Mouse (Mus musculus) kidney, embryonic 14.5 days (tissue): ENCODE results near the gene Cib3. TPM values are rescaled to one million over a fixed set of nuclear protein-coding genes. Genes with fewer than 3 reads are reported as not detected.

Source experiments
- ATAC-seq: fragments of 200-750 bp; cut with Nextera tagmentation; 2 replicates; pipeline ENCODE4 v1.8.0; 2017; ENCODE audit warnings: moderate number of reproducible peaks, mild to moderate bottlenecking, moderate TSS enrichment, moderate library complexity; ENCODE audit not compliant: low FRiP score, low TSS enrichment
- H3K27ac ChIP-seq: fragments of 300-500 bp; sonication (generic); 2 replicates; pipeline ENCODE4 v1.5.1; 2014; ENCODE audit warnings: low read depth, mild to moderate bottlenecking, low read length, moderate library complexity, mixed read lengths
- H3K27me3 ChIP-seq: fragments of 300-500 bp; sonication (generic); 2 replicates; pipeline ENCODE4 v1.6.1; 2014; ENCODE audit warnings: mild to moderate bottlenecking, low read length; ENCODE audit not compliant: control insufficient read depth, insufficient read depth
- H3K36me3 ChIP-seq: fragments of 300-500 bp; sonication (generic); 2 replicates; pipeline ENCODE4 v1.6.1; 2014; ENCODE audit warnings: low read length, mixed read lengths; ENCODE audit not compliant: control insufficient read depth, insufficient read depth
- H3K4me1 ChIP-seq: fragments of 300-500 bp; sonication (generic); 2 replicates; pipeline ENCODE4 v1.6.1; 2014; ENCODE audit warnings: low read length, mixed read lengths; ENCODE audit not compliant: control insufficient read depth, insufficient read depth
- H3K4me2 ChIP-seq: fragments of 300-500 bp; sonication (generic); replicated peaks from 2 replicates; pipeline ENCODE4 v1.6.1; 2014; ENCODE audit warnings: low read depth, mild to moderate bottlenecking, low read length
- H3K4me3 ChIP-seq: fragments of 300-500 bp; sonication (generic); 2 replicates; pipeline ENCODE4 v1.5.1; 2014; ENCODE audit warnings: mild to moderate bottlenecking, low read length
- H3K9ac ChIP-seq: fragments of 300-500 bp; sonication (generic); 2 replicates; pipeline ENCODE4 v1.6.1; 2014; ENCODE audit warnings: low read depth, mild to moderate bottlenecking, low read length, moderate library complexity
- H3K9me3 ChIP-seq: fragments of 300-500 bp; sonication (generic); 2 replicates; pipeline ENCODE4 v1.6.1; 2016; ENCODE audit warnings: low read length; ENCODE audit not compliant: control insufficient read depth
- WGBS: fragments of 180-500 bp; shearing (Covaris S2); extraction: QIAGEN DNeasy Blood & Tissue Kit; methylation state at CpG from one replicate; pipeline ENCODE4 v1.1.7; 2014; 5-methylcytosine and 5-hydroxymethylcytosine counted together
- polyA plus RNA-seq: library from polyadenylated mRNA; unstranded; fragments of >200 nt; fragmentation: Nextera tagmentation; extraction: Ambion mirVana; gene quantifications from 2 replicates; pipeline ENCODE4 v1.2.1, GENCODE M21; 2014

The Cib3 gene
- polyA plus RNA-seq, 1 experiment from 2014 or later = not detected

DNA sequence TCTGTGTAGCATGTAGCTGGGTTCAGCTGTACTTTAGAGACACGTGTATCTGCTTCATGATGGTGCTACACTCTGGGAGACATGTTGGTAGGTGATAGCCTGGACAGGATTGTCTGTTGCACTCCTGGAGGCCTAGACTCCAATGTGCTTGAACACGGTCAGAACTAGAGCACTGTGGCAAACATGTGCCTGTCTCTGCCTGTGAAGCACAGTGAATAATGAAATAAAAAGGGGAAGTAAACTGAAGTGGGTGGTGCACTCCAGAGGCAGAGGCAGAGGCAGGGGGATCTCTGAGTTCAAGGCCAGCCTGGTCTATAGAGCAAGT, 22.5 kb downstream of the Cib3 start:
- Histone ChIP-seq H3K27ac (no peak overlapping the region), H3K36me3 (no peaks in the 10 kb centered on the region), H3K27me3 (no peaks in the 10 kb centered on the region), H3K9ac (no peak overlapping the region), H3K4me1 (no peaks in the 10 kb centered on the region), H3K4me3 (no peak overlapping the region), H3K9me3 (no peaks in the 10 kb centered on the region), H3K4me2 (no peak overlapping the region)
- WGBS = 82% methylated on average over 2 of the region's 2 CpGs
- ATAC-seq = no peak

DNA sequence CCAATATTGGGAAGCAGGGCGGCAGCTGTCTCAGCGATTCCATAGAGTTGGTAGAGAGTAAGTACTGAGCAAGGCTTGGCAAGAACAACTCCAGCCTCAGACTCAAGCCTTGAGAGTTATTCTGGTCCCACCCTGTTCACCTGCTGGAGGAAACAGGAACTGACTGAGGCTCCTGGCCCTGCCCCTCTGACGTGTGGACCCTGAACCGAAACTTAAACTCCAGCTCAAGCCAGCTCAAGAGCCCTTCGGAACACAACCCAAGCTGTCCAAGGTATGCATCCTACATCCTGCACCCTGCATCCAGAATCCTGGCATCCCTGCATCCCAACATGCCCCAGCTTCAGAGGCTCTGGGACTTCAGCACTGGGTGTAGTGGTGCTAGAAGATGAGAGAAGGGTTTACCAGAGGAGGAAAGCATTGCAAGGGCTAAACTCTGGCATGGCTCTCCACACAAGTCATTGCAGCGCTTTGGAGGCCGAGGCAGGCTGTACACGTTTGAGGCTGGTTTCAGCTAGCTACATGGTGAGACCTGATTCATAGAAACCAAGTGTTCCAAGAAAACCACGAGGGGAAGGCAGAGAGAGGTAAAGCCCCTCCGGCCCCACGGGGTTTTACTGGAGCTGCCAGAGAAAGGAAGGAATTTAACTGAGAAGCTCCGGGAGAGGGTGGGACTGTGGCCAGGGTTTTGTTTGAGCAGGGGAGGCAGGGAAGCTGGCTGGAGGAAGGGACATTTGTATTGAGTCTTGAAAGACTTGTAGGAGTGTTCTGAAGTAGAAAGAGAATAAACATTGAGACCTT, 23.0 kb downstream of the Cib3 start, which contains the start of gene Hsh2d:
TSS of gene Hsh2d (plus strand) at position 222 of the 798 bp plus-strand sequence.
- no peak within 1 kb of the TSS for H3K4me2 ChIP-seq
- H3K36me3 ChIP-seq = no peaks in the 10 kb centered on the region
- no peak within 1 kb of the TSS for H3K4me3 ChIP-seq
- no peaks in the 10 kb centered on the region for H3K27me3 ChIP-seq
- no peaks in the 10 kb centered on the region for H3K4me1 ChIP-seq
- H3K9ac ChIP-seq = no peak within 1 kb of the TSS
- no peak for ATAC-seq
- H3K9me3 ChIP-seq = no peaks in the 10 kb centered on the region
- 75% methylated on average over 12 of the region's 12 CpGs for WGBS
- no peak within 1 kb of the TSS for H3K27ac ChIP-seq

DNA sequence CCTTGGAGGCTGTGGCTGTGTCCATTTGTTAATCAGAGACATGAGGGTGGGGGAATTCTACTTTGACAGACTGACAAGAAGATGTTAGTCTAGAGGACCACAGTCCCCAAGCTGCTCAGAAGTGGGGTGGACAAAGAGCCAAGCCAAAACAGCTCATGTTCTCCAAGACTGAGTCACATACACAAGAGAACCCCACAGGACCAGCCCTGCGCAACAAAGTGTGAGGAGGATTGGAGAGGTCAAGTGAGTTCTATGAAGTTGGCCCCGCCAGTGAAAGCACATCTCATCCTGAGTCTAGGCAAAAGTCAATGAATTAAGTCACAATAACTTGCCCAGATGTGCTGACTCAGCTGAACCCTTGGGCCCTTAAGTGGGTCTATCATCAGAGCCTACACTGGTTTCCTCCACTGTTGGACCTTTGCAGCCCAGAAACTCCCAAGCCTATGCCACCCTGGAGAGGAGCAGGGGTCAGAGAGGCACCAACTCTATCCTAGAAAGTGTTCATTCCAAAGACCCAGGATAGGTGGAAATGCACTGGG, 24.8 kb downstream of the Cib3 start:
- no peak overlapping the region for H3K4me2 ChIP-seq
- 81% methylated on average over 2 of the region's 2 CpGs for WGBS
- ATAC-seq = no peak

DNA sequence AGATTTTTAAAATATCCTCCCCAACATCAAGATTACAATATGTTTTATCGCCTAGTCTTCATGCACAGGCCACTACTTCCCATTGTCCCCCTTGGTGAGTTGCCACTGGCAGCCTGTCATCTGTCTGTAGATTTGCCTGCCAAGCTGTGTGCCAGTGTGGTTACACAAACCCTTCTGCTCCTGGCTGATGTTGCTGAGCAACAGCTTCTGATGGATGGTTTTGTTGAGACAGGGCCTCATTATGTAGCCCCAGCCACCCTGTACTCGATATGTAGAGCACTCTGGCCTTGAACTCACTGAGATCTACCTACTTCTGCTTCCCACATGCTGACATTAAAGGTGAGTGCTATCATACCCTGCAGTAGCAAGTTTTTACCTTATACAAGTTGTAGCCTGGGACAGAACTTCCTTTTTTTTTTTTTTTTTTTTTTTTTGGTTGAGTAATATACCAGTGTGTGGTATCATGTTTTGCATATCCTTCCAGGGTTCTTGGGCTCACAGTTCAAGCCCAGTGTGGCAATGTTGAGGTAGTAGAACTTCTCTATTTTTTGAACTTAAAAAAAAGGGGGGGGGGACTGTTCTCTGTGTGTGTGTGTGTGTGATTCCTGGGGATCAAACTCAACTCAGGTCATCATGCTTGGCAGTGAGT, 29.0 kb downstream of the Cib3 start:
- no peaks in the 10 kb centered on the region for H3K27me3 ChIP-seq
- no peaks in the 10 kb centered on the region for H3K4me1 ChIP-seq
- no peak overlapping the region for H3K4me2 ChIP-seq
- no peak for ATAC-seq
- no peak overlapping the region for H3K4me3 ChIP-seq
- WGBS = 83% methylated on average over 2 of the region's 2 CpGs
- H3K36me3 ChIP-seq = peaks cover 27% of the 10 kb centered on the region
- no peak overlapping the region for H3K9ac ChIP-seq
- no peak overlapping the region for H3K27ac ChIP-seq
- H3K9me3 ChIP-seq = no peaks in the 10 kb centered on the region

More for the DNA sequence above, 24.8 kb downstream of the Cib3 start:
- Histone ChIP-seq H3K27ac (no peak overlapping the region), H3K36me3 (no peaks in the 10 kb centered on the region), H3K4me3 (no peak overlapping the region), H3K9me3 (no peaks in the 10 kb centered on the region), H3K4me1 (no peaks in the 10 kb centered on the region), H3K9ac (no peak overlapping the region), H3K27me3 (no peaks in the 10 kb centered on the region)

GRCm38 (mm10) chr8:72177346-72177925, 35.2 kb downstream of the Cib3 start:
- WGBS = 65% methylated on average over 5 of the region's 5 CpGs
- H3K27me3 ChIP-seq = no peaks in the 10 kb centered on the region

GRCm38 (mm10) chr8:72169681-72170249, 42.9 kb downstream of the Cib3 start:
- H3K4me3 ChIP-seq = no peak overlapping the region
- no peak overlapping the region for H3K27ac ChIP-seq
- peaks cover 67% of the 10 kb centered on the region for H3K36me3 ChIP-seq
- H3K4me2 ChIP-seq = no peak overlapping the region
- no peaks in the 10 kb centered on the region for H3K4me1 ChIP-seq
- H3K9ac ChIP-seq = no peak overlapping the region
- no peaks in the 10 kb centered on the region for H3K27me3 ChIP-seq
- 83% methylated on average over 3 of the region's 3 CpGs for WGBS
- ATAC-seq = no peak
- no peaks in the 10 kb centered on the region for H3K9me3 ChIP-seq

More at GRCm38 (mm10) chr8:72177346-72177925, 35.2 kb downstream of the Cib3 start:
- no peak overlapping the region for H3K9ac ChIP-seq
- no peaks in the 10 kb centered on the region for H3K9me3 ChIP-seq
- no peaks in the 10 kb centered on the region for H3K4me1 ChIP-seq
- H3K4me3 ChIP-seq = no peak overlapping the region
- no peak overlapping the region for H3K4me2 ChIP-seq
- peak; percentile 68 for ATAC-seq
- peaks cover 82% of the 10 kb centered on the region for H3K36me3 ChIP-seq
- no peak overlapping the region for H3K27ac ChIP-seq

GRCm38 (mm10) chr8:72169098-72169668, 43.5 kb downstream of the Cib3 start:
- no peaks in the 10 kb centered on the region for H3K27me3 ChIP-seq

DNA sequence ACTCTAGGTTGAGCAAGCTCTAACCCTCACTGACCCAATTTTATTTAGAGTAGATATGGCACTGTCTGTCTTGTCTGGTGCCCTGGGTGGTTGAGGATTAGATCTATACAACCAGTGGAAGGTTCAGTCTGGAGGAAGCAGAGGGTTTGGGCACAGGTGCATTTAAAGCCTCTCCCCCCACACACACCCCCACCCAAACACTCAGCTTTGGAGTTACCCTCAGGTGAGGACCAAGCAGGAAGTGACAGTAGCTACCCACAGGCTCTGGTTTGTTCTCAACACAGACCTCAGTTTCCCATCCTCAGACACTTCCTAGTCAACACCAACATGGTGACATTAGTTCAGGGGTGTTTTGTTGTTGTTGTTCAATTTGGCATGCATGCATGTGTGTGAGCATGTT, 49.8 kb downstream of the Cib3 start:
- Histone ChIP-seq H3K4me3 (no peak overlapping the region), H3K4me2 (no peak overlapping the region), H3K9me3 (no peaks in the 10 kb centered on the region), H3K9ac (no peak overlapping the region), H3K27ac (no peak overlapping the region), H3K36me3 (peaks cover 13% of the 10 kb centered on the region; the same call in 1 of the 2 replicates), H3K4me1 (peaks cover 15% of the 10 kb centered on the region), H3K27me3 (no peaks in the 10 kb centered on the region)
- ATAC-seq = no peak

More at GRCm38 (mm10) chr8:72169098-72169668, 43.5 kb downstream of the Cib3 start:
- H3K27ac ChIP-seq = no peak overlapping the region
- ATAC-seq = no peak
- H3K9ac ChIP-seq = no peak overlapping the region
- no peak overlapping the region for H3K4me2 ChIP-seq
- peaks cover 66% of the 10 kb centered on the region for H3K36me3 ChIP-seq
- H3K9me3 ChIP-seq = no peaks in the 10 kb centered on the region
- no peaks in the 10 kb centered on the region for H3K4me1 ChIP-seq
- 89% methylated on average over 3 of the region's 3 CpGs for WGBS
- no peak overlapping the region for H3K4me3 ChIP-seq
